27 mouse cellular contexts compared by ENCODE assay signal in genomic region chr2:44437496-44438057, GRCm38 (mm10).
DNase-seq lines count a peak whose midpoint lies in the region; ATAC-seq and TF ChIP-seq lines count a peak whose summit lies in the region.
"Had no signal": no experiment of that assay in that cellular context is flagged by ENCODE, and none has a peak within 500 bp of the region (broad histone marks: within the 10 kb centered on the region; RNA-seq: fewer than 3 reads in every experiment).

No protein-coding gene starts in this region.

- no peaks in the 10 kb centered on the region for H3K79me2 ChIP-seq in CH12.LX (replicated peaks; ENCODE audit: control insufficient read depth, extremely low read depth, insufficient read depth, poor library complexity, severe bottlenecking)

- H3K9ac ChIP-seq in CH12.LX (ENCODE audit: insufficient read depth, low read depth) = peak overlapping the region; percentile 36
- no peak overlapping the region for H3K9ac ChIP-seq in embryonic facial prominence, embryonic 15.5 days
- no peak overlapping the region for H3K9ac ChIP-seq in liver, embryonic 11.5 days (ENCODE audit: low read depth, low read length)
- H3K9ac ChIP-seq: forebrain, embryonic 12.5 days; heart, embryonic 13.5 days; hindbrain, embryonic 15.5 days; liver, embryonic 13.5 days; neural tube, embryonic 15.5 days; stomach, embryonic 15.5 days had no signal

- in situ Hi-C loops in CH12.LX (cut with MboI; ENCODE audit: low pct_ligation_motif_present, low pct_unique_long_range_greater_than_20kb, low sequenced_read_pairs) = no loop called here

- H3K9me3 ChIP-seq in CH12.LX (replicated peaks; ENCODE audit: low read length) = peaks cover 10% of the 10 kb centered on the region
- no peaks in the 10 kb centered on the region for H3K9me3 ChIP-seq in embryonic facial prominence, embryonic 15.5 days (replicated peaks)
- peaks cover 3% of the 10 kb centered on the region; the same call in 1 of the 2 replicates for H3K9me3 ChIP-seq in liver, embryonic 11.5 days (ENCODE audit: control insufficient read depth, low read length)
- H3K9me3 ChIP-seq: liver, embryonic 13.5 days; neural tube, embryonic 15.5 days; stomach, embryonic 15.5 days had no signal

- H3K27me3 ChIP-seq in CH12.LX (replicated peaks) = no peaks in the 10 kb centered on the region
- H3K27me3 ChIP-seq in embryonic facial prominence, embryonic 15.5 days = no peaks in the 10 kb centered on the region
- no peaks in the 10 kb centered on the region for H3K27me3 ChIP-seq in liver, embryonic 11.5 days (replicated peaks; ENCODE audit: control insufficient read depth, insufficient read depth, low read length)
- H3K27me3 ChIP-seq: forebrain, embryonic 12.5 days; heart, embryonic 13.5 days; hindbrain, embryonic 15.5 days; liver, embryonic 13.5 days; neural tube, embryonic 15.5 days; stomach, embryonic 15.5 days had no signal

- no peaks in the 10 kb centered on the region for H3K36me3 ChIP-seq in CH12.LX (replicated peaks in 1 of 2; ENCODE audit: control insufficient read depth in 1 of 2, insufficient read depth in 1 of 2, low read length in 1 of 2)
- H3K36me3 ChIP-seq in embryonic facial prominence, embryonic 15.5 days = no peaks in the 10 kb centered on the region
- no peaks in the 10 kb centered on the region for H3K36me3 ChIP-seq in liver, embryonic 11.5 days (ENCODE audit: control insufficient read depth, insufficient read depth, low read length)
- H3K36me3 ChIP-seq: forebrain, embryonic 12.5 days; heart, embryonic 13.5 days; hindbrain, embryonic 15.5 days; liver, embryonic 13.5 days; neural tube, embryonic 15.5 days; stomach, embryonic 15.5 days had no signal

- no peak for TF ChIP-seq CTCF in layer of hippocampus, adult 2 months (conservative IDR thresholded peaks at IDR 0.05)
- TF ChIP-seq CTCF in CH12.LX (conservative IDR thresholded peaks at IDR 0.05 in 1 of 2, IDR thresholded peaks at IDR 0.05 in 1 of 2; ENCODE audit: low read depth in 2 of 2, low read length in 2 of 2) = no peak

- no peak for TF ChIP-seq POLR2A in CH12.LX (IDR thresholded peaks at IDR 0.05; ENCODE audit: low read depth, low read length)

- H3K4me2 ChIP-seq in CH12.LX (ENCODE audit: insufficient read depth, low read depth, poor library complexity, severe bottlenecking) = peak overlapping the region; percentile 84
- H3K4me2 ChIP-seq in embryonic facial prominence, embryonic 15.5 days (replicated peaks) = peak overlapping the region; percentile 30
- no peak overlapping the region for H3K4me2 ChIP-seq in liver, embryonic 11.5 days
- H3K4me2 ChIP-seq: forebrain, embryonic 12.5 days; heart, embryonic 13.5 days; hindbrain, embryonic 15.5 days; liver, embryonic 13.5 days; neural tube, embryonic 15.5 days; stomach, embryonic 15.5 days had no signal

- no peak for TF ChIP-seq RAD21 in CH12.LX (IDR thresholded peaks at IDR 0.05; ENCODE audit: low read depth, low read length)

- no peak for DNase-seq in layer of hippocampus, adult 2 months (ENCODE audit: low spot score in 2 of 2)
- DNase-seq in layer of hippocampus, postnatal 10 days (ENCODE audit: low spot score in 2 of 2) = no peak
- no peak for DNase-seq in CH12.LX (ENCODE audit: extremely low read depth)
- DNase-seq in R1 (ENCODE audit: low read depth, low spot score) = peak; percentile 9
- DNase-seq in liver, embryonic 11.5 days (ENCODE audit: low spot score) = no peak
- DNase-seq in natural killer cell, adult 2 months (ENCODE audit: low spot score in 2 of 2) = no peak
- no peak for DNase-seq in MN1 (ENCODE audit: low spot score)
- DNase-seq: adrenal gland, postnatal 14 days; B cell, adult 2 months; cerebellum, adult 11-12 months; cerebellum, adult 9-11 months; kidney, adult 11 months; kidney, postnatal 25 days; left cerebral cortex, postnatal 4 days; liver, embryonic 13.5 days; lung, adult 18-20 months; lung, postnatal 14 days; retina, postnatal 1 day; right cerebral cortex, postnatal 14 days had no signal

- dilution Hi-C loops in CH12.LX (cut with MboI; ENCODE audit: extremely low pct_ligation_motif_present, extremely low pct_unique_long_range_greater_than_20kb, low sequenced_read_pairs) = no loop called here

- WGBS in embryonic facial prominence, embryonic 15.5 days = 27% methylated on average over 8 of the region's 8 CpGs
- WGBS in liver, embryonic 11.5 days = 78% methylated on average over 8 of the region's 8 CpGs

- no peak overlapping the region; the same call in 1 of the 2 replicates for H3K4me3 ChIP-seq in layer of hippocampus, adult 2 months
- no peak overlapping the region for H3K4me3 ChIP-seq in CH12.LX (replicated peaks in 1 of 3; ENCODE audit: low read depth in 2 of 3, low read length in 2 of 3, poor library complexity in 1 of 3)
- peak overlapping the region; percentile 1; the same call in 1 of the 2 replicates for H3K4me3 ChIP-seq in embryonic facial prominence, embryonic 15.5 days (replicated peaks)
- H3K4me3 ChIP-seq in liver, embryonic 11.5 days (ENCODE audit: low read depth, low read length) = no peak overlapping the region
- H3K4me3 ChIP-seq: forebrain, embryonic 12.5 days; heart, embryonic 13.5 days; hindbrain, embryonic 10.5 days; hindbrain, embryonic 15.5 days; liver, embryonic 13.5 days; neural tube, embryonic 15.5 days; stomach, embryonic 15.5 days had no signal

- 0 out of 2 replicates have a peak overlapping the region, but pooled peaks have one; percentile 39 for H3K27ac ChIP-seq in layer of hippocampus, adult 2 months
- H3K27ac ChIP-seq in CH12.LX (ENCODE audit: insufficient read depth, low read depth) = no peak overlapping the region
- H3K27ac ChIP-seq in embryonic facial prominence, embryonic 15.5 days (replicated peaks) = peak overlapping the region; percentile 35
- H3K27ac ChIP-seq in liver, embryonic 11.5 days (ENCODE audit: low read depth, low read length) = no peak overlapping the region
- H3K27ac ChIP-seq: forebrain, embryonic 12.5 days; heart, embryonic 13.5 days; hindbrain, embryonic 10.5 days; hindbrain, embryonic 15.5 days; liver, embryonic 13.5 days; neural tube, embryonic 15.5 days; stomach, embryonic 15.5 days had no signal

- peaks cover 6 to 26% of the 10 kb centered on the region in 2 experiments for H3K4me1 ChIP-seq in CH12.LX (ENCODE audit: control insufficient read depth in 1 of 2, insufficient read depth in 2 of 2)
- H3K4me1 ChIP-seq in embryonic facial prominence, embryonic 15.5 days = peaks cover 15% of the 10 kb centered on the region
- no peaks in the 10 kb centered on the region for H3K4me1 ChIP-seq in liver, embryonic 11.5 days (replicated peaks; ENCODE audit: control insufficient read depth, insufficient read depth, low read length)
- H3K4me1 ChIP-seq: heart, embryonic 13.5 days; hindbrain, embryonic 15.5 days; liver, embryonic 13.5 days; neural tube, embryonic 15.5 days; stomach, embryonic 15.5 days had no signal

- TF ChIP-seq EP300 in CH12.LX (IDR thresholded peaks at IDR 0.05; ENCODE audit: low read length) = peak; percentile 15; the same call in 1 of the 2 replicates

- 0 out of 2 replicates have a peak, but pooled peaks have one; percentile 34 for ATAC-seq in embryonic facial prominence, embryonic 15.5 days (ENCODE audit: insufficient number of reproducible peaks, low FRiP score, low TSS enrichment, low read depth)
- no peak for ATAC-seq in liver, embryonic 11.5 days (replicated peaks; ENCODE audit: low FRiP score)
- ATAC-seq: inflammation-experienced regulatory T-cells, adult 6 months had no signal

TF ChIP-seq in CH12.LX, 34 proteins besides CTCF, POLR2A, EP300 and RAD21:
- no peak for TF ChIP-seq MAZ (IDR thresholded peaks at IDR 0.05; ENCODE audit: low read depth, low read length)
- 0 out of 2 replicates have a peak, but pooled peaks have one; percentile 25 for TF ChIP-seq MAX (IDR thresholded peaks at IDR 0.05; ENCODE audit: low read length)

Comparison
In these comparisons a context has a peak if more than half of its experiments do, and no peak if none do; other contexts are left out.
1. H3K27ac ChIP-seq: peak in layer of hippocampus, adult 2 months (single experiment) and embryonic facial prominence, embryonic 15.5 days (single experiment); none in CH12.LX (single experiment) and liver, embryonic 11.5 days (single experiment).